Mouse (Mus musculus) myocyte (in vitro differentiated cells): ENCODE measurements at regions not wholly inside any gene's neighbourhood (a gene's known extent, or its start where the extent isn't known, plus 50 kb on each side); places are given as distances from the start of the nearest gene placed in this dataset.

Source experiments
- CEBPB ChIP-seq: IDR thresholded peaks from 2 replicates; pipeline ENCODE4 v1.6.1; 2011; ENCODE audit warnings: mild to moderate bottlenecking, moderate library complexity; ENCODE audit not compliant: poor library complexity, insufficient read depth, severe bottlenecking
- E2F4 ChIP-seq: IDR thresholded peaks from one replicate; pipeline ENCODE4 v1.6.1; 2011; ENCODE audit warnings: mild to moderate bottlenecking, control low read depth, moderate library complexity; ENCODE audit not compliant: insufficient read depth
- MYOD1 ChIP-seq, 3 experiments: IDR thresholded peaks; one replicate each; pipeline ENCODE4 v1.6.1; 2011; ENCODE audit warnings: control low read depth in 2 of 3, low read depth in 2 of 3, mild to moderate bottlenecking in 2 of 3, moderate library complexity in 1 of 3; ENCODE audit not compliant: insufficient read length in 2 of 3, control insufficient read depth in 1 of 3
- POLR2A ChIP-seq: IDR thresholded peaks from one replicate; pipeline ENCODE4 v1.6.1; 2011; ENCODE audit warnings: low read depth, mild to moderate bottlenecking, control low read depth, moderate library complexity; ENCODE audit not compliant: insufficient read length
- POLR2AphosphoS2 ChIP-seq: IDR thresholded peaks from one replicate; pipeline ENCODE4 v1.6.1; 2011; ENCODE audit warnings: low read depth, control low read depth; ENCODE audit not compliant: insufficient read length
- REST ChIP-seq: IDR thresholded peaks from one replicate; pipeline ENCODE4 v1.6.1; 2011; ENCODE audit warnings: mild to moderate bottlenecking, control low read depth, moderate library complexity; ENCODE audit not compliant: insufficient read depth, insufficient read length
- SRF ChIP-seq: IDR thresholded peaks from one replicate; pipeline ENCODE4 v1.6.1; 2011; ENCODE audit warnings: low read depth; ENCODE audit not compliant: control insufficient read depth, insufficient read length
- TCF12 ChIP-seq: IDR thresholded peaks from one replicate; pipeline ENCODE4 v1.6.1; 2011; ENCODE audit warnings: mild to moderate bottlenecking, control low read depth; ENCODE audit not compliant: poor library complexity, insufficient read depth, severe bottlenecking
- USF1 ChIP-seq: IDR thresholded peaks from one replicate; pipeline ENCODE4 v1.6.1; 2011; ENCODE audit warnings: low read depth, mild to moderate bottlenecking, control low read depth, moderate library complexity

DNA sequence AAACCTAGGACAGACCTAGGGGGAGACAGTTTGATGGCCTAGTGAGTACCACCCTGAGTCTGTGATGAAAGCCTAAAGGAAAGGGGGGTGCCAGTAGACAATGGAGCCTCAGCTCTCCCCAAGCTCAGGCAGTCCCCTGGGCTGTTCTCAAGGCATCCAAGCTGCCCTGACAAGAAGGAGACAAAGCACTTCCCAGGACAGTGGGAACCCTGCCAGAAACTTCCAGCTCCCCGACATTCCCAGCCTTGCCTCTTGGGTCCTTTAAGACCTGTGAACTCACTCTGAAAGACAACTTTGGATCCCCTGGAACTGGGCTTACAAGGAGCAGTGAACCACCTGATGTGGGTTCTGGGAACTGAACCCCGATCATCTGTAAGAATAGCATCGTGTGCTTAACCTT is 79.4 kb downstream of the Irs2 start:
- TF ChIP-seq USF1 = no peak
- no peak for TF ChIP-seq POLR2A
- TF ChIP-seq TCF12 = no peak
- TF ChIP-seq SRF = no peak
- TF ChIP-seq CEBPB = no peak
- TF ChIP-seq REST = no peak
- TF ChIP-seq E2F4 = no peak
- no peak for TF ChIP-seq POLR2AphosphoS2
- no peak for TF ChIP-seq MYOD1 (IDR thresholded peaks at IDR 0.05; ENCODE audit: control insufficient read depth in 1 of 3, insufficient read length in 2 of 3, low read depth in 2 of 3)
